Mouse (Mus musculus): Measurements from ENCODE around the gene Adamtsl5.

Gene Adamtsl5

DNA sequence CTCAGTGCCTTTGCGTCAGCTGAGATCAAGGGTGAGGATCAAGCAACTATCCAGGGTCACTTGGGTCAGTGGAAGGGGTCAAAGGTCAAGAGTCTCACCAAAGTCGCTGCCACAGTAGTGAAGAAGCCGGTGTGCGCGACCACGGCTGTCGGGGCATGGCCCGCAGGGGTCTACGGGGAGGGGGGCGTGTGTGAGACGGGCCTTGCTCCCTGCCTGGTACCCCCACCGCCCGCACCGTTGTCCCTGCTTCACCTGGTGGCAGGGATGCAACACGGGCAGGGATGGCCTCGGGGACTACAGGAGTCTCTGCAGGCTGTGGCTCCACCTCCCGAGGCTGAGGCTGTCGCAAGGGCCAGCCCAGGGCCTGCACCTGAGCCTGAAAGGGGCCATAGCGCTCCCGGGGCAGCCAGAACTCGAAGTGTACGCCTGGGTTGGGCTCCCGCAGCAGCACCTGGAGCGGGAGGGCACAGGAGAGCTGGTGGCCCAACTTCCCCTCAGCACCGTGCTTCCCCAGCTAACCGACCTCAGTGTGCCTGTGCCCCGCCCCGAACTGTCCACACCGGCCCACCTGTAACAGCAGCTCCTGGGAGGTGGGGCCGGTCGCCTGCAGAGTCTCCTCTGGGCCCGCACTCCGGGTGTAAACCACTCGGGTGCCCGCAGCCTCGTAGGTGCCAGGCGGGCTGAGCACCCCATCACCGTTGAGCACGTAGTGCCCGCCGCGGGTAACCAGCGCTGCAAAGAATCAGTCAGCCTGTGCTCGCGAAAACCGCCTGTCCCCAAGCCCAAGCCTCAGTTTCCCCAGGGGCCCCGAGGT lies 6.5 kb downstream of the Adamtsl5 start:
- DNase-seq, result no peak

DNA sequence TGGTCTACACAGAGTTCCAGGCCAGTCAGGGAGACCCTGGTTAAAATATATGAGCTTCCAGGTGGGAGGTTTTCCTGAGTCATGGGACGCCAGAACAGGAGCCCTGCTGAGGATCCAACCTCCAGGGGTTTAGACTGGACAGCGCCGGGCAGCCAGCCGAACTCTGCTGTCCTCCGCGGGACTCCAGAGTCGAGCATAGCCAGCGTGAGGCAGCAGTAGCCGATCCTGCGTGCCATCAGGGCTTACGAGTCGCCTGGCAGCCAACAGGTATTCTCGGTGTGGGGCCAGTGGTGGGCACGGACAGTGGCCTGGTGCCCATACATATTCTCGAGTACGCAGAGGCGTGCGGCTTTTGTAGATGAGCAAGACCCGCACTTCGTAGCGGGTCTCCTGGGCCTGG lies 7.2 kb downstream of the Adamtsl5 start:
- DNase-seq, result no peak

DNA sequence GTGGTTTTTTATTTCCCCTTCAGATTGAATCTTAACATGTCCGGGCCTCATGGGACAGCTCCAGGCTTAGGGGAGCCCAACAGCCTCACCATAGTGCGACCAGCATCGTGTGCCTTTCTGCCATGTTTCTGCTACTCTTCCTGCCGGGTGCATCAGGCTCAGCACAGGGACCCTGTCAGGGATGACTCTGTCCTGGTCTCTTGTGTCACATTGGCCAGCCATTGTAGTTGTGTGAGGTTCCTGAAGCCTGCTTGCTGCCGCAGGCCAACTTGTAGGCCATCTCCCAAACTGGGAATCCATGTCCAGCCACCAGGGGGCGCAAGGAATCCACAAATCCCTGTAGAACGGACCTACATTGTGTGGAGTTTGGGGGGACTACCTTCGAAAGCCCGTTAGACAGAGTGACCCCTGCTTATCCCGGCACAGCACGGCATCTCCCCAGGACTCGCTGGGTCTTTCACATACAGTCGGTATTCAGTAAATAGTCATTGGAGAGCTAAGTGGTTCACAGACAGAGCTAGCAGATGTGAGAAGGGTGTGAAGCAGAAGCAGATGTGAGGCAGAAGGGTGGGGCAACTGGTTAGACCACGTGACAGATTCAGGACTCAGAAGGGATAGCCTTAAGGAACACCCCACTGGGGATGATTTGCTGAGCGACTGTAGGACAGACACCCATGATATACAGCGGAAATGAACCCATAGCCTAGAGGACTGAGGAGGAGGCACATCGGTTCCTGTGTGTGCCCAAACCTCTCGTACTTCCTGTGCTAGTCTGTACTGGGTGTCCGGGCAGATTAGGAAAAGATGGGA lies 8.1 kb downstream of the Adamtsl5 start:
- peak; percentile 77 for DNase-seq

DNA sequence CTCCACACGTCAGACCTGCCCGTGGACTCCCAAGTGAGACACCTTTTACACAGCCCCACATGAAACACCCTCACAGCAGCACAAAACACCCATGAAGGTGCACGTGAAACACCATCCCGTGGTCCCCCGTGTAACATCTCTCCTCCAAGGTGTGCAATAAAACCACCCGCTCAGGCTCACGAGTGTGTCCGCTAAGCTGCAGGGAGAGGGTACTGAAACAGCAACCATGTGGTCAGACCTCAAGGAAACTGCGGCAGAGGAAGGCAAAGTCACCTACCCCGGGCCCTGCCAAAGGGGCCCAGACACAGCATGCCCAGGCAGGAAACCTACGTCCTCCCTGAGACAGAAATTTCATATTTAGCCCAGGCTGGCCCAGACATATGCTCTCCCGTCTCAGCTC lies 11.9 kb downstream of the Adamtsl5 start:
- DNase-seq, result no peak

DNA sequence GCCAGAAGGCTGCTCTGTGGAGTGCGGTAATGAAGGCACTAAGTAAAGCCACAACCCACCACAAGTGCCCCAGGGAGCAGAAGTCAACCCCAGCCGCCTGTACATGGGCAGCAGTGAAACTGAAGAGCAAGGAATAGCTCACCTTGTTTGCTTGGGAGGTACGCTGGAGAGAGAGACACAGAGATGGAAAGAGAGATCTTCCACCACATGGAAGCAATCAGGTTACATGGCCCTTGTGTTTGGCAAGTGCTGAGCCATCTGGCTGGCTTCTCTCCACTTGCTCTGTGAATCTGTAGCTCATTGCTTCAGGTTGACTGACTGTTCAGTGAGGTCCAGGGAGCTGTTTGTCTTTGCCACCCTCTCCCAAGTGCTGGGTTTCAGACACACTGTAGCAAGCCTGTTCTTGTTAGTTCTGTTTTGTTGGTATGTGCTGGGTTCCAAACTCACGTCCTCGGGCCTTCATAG lies 15.7 kb downstream of the Adamtsl5 start:
- no peak for DNase-seq

DNA sequence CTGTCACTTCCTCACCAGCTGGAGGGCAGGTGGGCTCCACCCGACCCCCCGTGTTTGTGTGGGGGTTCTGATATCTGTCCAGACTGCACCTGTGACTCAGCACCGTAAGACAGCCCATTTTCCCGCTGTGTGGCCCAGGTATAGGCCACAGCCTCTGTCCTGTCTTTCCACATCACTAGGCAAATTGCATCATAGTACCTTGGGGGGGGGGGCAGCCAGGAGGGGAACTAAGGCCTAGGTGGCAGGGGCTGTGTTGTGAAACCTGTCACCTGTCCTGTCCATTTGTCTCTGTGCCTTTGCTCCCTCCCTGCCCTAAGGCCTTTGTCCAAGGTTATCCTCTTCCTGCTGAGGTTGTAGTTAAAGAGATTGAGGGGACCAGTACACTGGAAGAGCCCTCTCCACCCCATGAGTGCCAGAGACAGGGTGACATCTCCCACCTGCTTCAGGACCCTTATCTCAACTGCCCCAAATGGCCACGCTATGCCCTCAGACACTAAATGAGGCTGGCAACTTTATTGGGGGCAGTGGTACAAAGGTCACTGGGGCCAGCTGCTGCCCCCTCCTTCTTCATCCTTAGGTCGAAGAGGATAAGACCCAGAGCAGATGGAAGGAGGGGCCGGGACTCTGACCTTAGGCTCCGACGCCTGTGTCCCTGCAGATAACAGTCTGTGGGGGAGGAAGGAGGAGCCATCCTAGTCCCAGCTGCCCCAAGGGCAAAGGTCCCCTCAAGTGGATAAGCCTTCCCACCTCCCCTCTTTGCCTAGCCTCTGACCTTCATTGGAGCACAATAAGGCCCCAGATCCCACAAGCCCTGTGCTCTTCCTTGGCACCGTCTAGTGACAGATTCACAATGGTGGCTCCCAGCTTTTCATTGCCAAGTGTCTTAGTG lies 16.3 kb downstream of the Adamtsl5 start:
- no peak for DNase-seq

DNA sequence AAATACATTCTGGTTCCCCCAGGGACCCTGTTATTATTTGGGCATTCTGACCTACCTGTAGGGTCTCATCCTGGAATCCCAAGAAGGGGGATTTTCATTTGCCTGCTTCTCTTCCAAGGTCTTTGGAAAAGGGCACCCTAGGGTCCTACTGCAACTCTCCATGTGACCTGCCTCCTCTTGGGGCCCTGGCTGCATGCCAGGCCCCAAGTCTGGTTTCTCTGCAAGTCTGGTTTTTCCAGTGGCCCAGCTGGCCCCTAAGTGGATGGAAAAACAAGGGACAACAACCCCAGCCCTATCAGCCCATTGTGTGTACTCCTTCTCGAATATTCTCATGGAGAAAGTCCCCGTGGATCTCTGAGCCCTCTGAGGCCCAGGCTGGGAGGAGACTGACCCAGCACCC lies 17.3 kb downstream of the Adamtsl5 start:
- DNase-seq, result no peak

DNA sequence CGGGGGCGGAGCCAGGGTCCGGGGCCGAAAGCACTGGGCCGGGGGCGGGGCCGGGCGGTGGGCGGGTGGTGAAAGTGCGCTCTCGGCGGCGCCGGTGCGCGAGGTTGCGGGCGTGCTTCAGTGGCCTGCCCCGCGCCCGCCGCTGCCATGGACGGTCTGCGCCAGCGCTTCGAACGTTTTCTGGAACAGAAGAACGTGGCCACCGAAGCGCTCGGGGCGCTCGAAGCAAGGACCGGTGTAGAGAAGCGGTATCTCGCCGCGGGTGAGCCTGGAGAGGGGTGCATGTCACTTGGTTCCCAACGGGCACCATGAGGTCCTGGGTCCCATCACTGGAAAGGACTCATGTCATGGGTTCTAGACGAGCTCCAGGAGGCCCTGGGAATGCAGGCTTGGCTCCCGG lies 18.1 kb downstream of the Adamtsl5 start:
- no peak for DNase-seq

DNA sequence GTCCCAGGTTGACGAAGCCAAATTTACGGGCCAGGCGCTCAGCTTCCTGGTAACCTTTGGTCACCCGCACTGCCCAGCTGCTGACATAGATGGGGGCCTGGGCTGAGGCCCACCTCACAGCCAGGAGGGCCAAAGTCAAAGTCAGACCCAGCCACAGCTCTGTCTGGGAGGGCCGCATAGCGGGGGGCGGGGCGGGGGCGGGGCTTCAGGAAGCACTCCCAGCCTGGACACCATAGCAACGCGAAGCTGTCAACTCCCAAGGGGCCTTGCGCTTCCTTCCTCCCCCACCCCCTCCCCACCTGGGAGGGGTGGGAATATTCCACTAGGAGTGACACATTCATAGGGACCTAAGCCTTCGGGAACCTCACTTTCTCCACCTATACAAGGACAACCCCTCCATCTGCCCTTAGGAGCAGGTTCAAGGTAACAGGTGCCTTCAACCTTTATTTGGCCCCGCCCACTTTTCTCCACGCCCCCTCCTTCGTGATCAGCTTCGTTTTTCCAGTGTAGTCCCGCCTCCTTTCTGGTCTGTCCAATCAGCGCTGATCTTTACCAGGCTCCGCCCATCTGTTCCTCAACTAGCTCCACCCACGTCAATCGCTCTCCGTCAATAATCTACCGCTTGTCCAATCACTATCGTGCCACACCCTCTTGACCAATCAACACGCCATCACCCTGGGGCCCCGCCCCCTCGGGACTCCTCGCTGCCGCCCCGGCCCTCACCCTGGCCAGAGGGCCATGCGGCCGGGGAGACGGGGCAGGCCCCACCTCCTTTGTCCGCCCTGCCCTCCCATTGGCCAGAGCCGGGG lies 18.7 kb downstream of the Adamtsl5 start, which contains the start of the genes Pcsk4 and Reep6:
Gene Pcsk4 (minus strand): TSS at position 226 of the 809 bp plus-strand sequence.
Gene Reep6 (plus strand): TSS at position 681 of the 809 bp plus-strand sequence.
- DNase-seq, result peak; percentile 93

DNA sequence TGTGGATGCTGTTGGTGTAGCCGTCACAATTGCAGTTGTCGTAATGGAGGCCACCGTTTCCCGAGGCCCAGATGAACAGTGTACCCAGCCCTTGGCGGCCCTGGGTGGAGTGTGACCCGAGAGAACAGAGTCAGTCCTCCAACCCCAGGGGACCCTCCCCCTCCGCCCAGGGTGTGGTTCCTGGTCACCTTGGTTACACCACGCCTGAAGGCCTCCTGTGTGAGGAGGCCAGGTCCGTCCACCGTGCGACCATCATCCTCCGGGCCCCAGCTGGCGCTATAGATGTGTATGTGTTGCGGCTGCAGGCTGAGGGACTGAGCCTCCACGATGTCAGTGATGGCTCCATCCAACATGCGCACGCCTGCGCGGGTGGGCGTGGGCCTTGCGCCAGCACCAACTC lies 23.2 kb downstream of the Adamtsl5 start:
- DNase-seq, result no peak

DNA sequence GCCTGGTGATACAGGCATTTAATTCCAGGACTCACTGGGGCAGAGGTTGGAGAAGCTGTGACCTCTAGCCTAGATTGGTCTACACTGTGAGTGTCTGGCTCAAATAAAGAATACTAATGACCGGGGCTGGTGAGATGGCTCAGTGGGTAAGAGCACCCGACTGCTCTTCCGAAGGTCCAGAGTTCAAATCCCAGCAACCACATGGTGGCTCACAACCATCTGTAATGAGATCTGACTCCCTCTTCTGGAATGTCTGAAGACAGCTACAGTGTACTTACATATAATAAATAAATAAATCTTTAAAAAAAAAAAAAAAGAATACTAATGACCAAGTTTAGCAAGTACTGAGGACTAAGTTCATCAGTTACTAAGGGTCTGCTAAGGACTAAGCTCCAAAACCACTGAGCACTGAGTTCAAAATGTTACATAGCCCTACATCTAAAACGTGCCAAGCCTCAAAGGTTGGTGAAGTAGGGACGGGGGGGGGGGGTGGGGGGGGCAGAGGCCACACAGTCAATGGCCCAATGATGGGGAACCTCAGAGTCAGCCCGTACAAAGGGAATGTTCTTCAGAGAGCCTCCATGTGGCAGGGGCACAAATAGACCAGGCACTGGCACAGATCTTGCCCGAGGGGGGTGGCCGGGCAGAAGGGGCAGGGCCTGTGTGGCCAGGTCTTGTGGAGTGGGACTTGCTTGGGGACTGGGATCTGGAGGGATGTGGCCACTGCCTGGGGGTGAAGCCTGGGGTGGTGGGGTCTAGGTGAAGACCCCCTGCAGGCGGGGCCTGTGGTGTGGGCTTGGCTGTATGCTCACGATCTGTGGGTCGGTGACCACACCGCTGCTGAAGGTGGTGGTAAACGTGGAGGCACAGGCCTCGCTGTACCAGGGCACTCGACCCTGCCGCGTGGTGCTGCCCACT lies 23.8 kb downstream of the Adamtsl5 start:
- DNase-seq, result no peak

DNA sequence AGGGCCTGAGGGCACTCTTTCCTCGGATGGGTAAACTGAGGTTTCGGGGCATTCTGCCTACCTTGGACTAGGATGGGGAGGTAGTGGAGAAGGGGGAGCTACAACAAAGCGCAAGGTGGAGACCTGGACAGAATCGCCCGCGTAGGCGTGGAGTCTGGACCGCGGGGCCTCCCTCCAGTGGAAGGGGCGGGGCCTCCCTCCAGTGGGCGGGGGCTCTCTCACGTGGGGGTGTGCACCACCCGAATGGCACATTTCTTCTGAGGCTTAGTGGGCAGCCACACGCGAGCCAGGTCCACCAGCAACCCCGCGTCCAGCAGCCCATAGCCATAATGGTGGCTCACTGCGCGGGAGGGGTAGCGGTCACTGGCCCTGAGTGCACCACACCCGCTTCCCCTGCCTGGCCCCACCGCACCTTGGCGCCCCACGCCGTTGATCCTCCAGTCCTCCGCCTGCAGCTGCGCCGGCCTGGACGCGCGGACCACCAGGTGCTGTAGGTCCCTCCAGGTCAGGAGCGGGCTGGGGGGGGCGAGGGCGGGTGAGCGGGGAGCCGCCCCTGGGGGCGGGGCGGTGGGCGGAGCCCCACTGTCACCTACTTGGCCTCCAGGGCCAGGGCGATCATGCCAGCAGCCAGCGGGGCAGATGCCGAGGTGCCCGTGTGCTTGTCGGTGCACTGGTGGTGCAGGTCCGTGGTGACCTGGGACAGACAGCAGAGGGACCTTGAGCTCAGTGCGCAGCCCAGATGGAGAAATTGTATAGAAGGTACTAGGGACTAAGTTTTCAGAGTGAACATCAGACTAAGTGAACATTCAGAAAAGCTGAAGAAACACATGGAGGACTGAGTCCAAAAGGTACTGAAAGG lies 24.7 kb downstream of the Adamtsl5 start:
- no peak for DNase-seq

DNA sequence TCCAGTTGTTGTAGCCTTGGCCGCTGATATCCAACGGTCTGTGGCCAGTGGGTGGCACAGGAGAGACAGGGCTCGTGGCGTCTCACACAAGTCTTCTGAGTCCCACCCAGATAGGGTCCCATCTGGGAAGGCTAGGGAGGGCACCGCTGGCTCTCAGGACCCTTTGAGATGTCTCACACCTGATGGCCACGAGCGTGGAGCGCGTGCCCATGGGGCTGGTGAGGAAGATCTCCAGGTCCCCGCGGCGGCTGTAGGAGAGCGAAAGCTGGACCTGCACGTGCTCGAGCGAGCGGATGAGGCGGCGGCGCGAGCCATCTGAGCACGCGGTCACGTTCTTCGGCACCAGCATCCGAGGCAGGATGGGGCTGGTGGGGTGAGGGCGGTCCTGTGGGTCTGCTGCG lies 25.4 kb downstream of the Adamtsl5 start:
- no peak for DNase-seq

DNA sequence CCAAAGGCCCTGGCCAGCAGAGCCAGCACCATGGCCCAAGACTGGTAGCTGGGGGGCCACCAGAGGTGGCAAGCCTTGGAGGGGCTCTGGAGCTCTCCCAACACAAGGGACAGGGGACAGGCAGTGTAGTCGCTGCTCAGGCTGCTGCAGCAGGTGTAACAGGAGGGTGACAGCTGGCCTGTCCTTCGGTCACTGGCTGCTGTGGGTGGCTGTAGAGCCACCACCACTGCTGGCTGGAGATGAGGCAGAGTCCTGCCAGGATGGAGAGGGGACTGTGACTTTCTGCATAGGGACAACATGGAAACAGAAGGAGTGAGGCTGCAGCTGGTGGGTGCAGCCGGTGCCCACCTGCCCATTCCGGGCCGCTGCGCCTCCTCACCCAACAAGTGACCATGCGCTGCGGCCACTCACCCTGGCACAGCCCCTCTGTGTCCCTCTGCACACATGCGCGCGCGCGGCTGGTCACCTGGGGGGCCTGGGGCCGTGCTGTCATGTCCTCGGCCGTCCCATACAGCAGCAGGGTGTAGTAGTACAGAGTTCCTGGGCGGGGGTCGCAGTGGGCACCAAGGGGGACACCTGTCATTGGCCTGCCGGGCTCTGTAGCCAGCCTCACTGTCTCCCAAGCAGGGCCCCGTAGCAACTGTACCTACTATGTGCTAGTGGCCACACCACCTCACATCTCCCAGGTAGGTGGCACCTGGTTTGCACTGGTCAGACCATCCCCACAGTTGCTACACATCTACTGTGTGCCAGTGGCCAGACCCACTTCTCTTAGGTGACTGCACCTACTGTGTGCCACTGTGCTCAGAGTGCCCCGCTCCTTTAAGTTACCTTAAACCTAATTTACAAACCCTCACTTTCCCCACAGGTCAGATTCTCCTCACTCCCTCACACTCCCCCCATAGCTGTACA lies 26.3 kb downstream of the Adamtsl5 start:
- no peak for DNase-seq

DNA sequence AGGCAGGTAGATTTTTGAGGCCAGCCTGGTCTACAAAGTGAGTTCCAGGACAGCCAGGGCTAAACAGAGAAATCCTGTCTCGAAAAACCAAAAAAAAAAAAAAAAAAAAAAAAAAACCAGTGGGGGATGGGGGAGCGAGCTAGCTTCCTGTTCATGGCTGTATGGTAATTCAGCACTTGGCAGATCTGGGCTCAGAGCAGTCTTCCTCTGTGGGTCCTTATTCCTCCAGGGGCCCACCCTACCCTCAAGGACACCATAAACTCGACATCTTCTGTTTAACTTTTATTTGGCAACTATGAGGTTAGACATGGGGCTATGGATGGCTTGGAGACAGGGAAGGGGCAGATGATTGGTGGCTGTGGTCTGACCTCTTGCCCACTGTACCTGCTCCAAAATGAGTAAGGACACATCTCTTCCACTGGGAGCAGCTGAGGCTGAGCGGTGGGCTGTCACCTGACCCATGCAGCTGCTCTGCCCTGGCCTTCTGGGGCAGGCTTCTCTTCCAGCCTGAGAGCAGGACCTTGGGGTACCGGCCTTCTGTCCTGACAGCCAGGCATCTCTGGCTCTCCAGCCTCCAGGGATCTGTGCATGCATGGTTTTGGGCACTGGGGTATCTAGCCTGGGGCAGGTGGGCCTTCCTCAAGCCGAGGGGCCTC lies 27.1 kb downstream of the Adamtsl5 start:
- DNase-seq, result no peak

DNA sequence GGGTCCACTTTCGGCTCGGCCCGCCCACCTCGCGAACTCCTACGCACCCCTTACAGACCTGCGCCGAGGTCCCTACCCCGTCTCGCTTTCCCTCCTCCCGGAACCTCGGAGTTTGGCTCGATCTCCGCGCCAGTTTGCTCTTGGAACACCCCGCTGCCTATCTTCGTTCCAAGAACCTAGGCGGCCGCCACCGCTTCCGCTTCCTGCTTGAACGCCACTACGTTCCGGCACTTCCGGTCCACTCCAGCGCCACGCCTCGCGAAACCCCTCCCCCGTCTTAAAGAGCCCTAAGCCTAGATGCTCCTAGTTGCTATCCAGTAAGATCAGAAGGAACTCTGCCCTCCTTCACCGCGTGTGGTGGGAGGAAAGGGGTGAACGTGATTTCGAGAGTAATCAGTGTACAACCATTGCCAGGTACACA lies 27.9 kb downstream of the Adamtsl5 start, which contains the start of gene 2310011J03Rik:
Gene 2310011J03Rik (minus strand): TSS at position 198 of the 421 bp plus-strand sequence.
- peak; percentile 91 for DNase-seq

DNA sequence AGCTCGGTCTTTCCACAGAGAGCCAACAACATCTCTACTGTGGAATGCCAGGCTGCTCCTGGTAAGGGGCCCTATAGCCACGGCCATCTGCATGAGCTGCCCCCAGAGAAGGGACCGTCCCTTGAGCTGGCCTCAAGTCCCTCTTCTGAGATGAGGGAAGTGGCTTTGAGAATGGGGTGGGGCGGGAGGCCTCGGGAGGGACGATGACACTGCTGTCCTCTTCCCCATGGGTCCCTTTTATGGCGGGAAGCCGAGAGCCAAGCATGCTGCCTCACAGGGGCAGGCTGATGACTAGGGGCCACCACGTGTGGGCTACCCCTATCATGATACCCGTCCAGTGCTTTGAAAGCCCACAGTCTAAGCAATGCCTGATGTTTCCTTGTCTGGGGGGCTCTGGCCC lies 31.2 kb downstream of the Adamtsl5 start:
- DNase-seq, result no peak

DNA sequence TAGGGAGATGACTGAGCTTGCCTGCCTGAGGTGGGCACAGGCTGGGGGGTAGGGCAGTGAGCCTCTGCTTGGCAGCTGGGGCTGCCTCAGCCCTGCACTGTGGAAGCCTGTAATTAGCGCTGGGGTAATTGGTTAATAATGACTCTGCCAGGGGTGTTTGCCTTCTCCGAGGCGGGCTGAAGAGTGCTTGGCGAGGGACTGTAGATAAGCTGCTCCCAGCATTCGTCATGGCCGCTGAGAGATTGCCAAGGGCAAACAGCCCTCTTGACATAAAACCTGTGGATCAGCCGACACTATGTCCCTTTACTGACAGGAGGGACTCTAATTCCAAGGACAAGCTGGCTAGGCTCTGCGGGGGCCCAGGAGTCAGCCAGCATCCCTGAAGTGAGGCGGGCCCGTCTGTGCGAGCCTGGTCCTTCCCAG lies 31.8 kb downstream of the Adamtsl5 start:
- DNase-seq, result no peak
